Mouse (Mus musculus) retina, embryonic 14.5 days (tissue): ENCODE measurements around the gene Bin2.
"Not testable (repeated sequence)": the region's sequence is repeated elsewhere in the genome, so short reads cannot be mapped to it uniquely, and the experiment has no call there.

ENCODE experiments used
- DNase-seq: peaks from one replicate; pipeline ENCODE4 v3.0.0-alpha.2; 2015; ENCODE audit warnings: low spot score

Gene Bin2

GRCm38 (mm10) chr15:100615825-100616220 is 53.5 kb downstream of the Bin2 start:
- peak; percentile 93 for DNase-seq

GRCm38 (mm10) chr15:100614996-100615824 is 54.1 kb downstream of the Bin2 start, which contains the start of gene Dazap2:
Gene Dazap2, plus strand, starts transcription at chr15:100615349.
- DNase-seq, result peak; percentile 98

DNA sequence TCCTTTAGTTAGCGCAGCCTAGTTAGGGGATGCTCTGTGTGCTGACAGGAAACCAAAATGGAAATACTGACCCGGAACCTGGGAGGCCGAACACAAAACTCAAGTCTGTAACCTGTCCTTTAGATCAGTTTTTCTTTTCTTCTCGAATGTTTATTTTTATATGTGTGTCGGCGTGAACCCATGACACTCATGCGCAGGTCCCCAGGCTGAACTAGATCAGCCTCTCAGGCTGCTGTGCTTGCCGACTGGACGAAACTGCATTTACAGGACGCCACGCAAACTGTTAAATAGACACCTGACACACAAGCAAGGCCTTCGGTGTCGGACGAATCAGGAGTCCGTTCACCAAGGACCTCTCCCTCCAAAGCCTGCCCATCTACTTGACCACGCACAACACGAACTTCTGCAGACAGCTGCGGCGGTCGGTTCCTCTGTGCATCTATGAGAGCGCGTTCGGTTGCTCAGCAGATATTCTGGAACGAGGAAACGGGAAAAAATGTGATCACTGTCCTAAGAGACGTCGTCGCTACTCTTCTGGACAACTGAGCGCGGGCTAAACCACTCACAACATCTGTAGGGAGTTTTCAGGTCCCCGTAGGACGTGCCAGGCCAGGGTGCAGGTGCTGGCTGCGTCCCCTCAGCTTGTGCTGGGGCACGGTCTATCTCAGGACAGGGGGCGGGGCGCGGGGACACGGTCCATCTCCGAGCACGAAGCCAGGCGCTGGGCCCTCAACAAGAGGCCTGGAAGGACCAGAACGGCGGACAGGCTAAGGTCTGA is 54.9 kb downstream of the Bin2 start:
- no peak for DNase-seq

- DNase-seq, result peak; percentile 87
These were observed 55.8 kb downstream of the Bin2 start for GRCm38 (mm10) chr15:100613584-100613983.

DNA sequence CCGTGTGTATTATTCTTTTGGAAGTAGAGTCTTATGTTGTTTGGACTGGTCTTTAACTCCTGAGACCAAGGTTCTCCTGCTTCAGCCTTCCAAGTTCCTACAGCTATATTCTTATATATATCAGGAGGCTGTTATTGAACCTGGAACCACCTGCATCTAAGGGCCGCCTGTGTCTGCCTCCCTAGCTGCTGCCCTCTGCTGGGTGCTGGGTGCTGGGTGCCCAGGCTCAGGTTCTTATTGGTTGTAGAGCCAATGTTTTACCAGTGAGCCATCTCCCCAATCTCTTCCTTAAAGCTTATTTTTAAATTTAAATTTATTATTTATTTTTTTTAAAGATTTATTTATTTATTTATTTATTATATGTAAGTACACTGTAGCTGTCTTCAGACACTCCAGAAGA is 56.9 kb downstream of the Bin2 start:
- DNase-seq, result peak; percentile 56

- DNase-seq, result no peak
These were observed 57.4 kb downstream of the Bin2 start for GRCm38 (mm10) chr15:100611951-100612350.

DNA sequence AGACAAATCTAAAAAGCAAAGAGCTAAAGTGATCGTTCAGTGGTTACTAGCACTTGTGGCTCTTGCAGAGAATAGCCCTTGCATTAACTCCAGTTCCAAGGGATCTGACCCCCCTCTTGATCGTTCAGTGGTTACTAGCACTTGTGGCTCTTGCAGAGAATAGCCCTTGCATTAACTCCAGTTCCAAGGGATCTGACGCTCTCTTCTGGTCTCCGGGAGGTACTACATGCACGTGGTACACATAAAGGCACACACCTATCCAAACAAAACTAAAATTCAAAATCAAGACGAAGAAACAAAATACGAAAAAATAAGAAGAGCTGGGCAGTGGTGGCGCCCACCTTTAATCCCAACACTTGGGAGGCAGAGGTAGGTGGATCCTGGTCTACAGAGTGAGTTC is 62.7 kb downstream of the Bin2 start:
- not testable (repeated sequence) for DNase-seq

DNA sequence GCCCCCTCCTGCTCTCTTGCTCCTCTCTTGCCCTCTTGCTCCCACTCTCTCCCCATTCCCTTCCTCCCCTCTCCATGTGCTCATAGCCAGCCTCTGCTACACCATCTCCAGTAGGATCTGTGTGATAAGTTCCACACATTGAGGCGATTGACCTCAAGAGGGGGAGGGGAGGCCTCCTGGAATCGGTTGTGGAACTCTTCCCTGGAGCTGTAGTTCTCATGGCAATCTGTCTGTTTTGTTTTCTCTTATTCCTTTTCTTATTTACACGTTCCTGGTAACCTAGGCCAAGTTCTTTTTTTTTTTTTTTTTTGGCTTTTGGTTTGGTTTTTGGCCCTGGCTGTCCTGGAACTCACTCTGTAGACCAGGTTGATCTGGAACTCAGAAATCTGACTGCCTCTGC is 67.7 kb downstream of the Bin2 start:
- DNase-seq, result no peak

GRCm38 (mm10) chr15:100600696-100601272 is 68.6 kb downstream of the Bin2 start:
- no peak for DNase-seq

- peak; percentile 83 for DNase-seq
These were observed 69.2 kb downstream of the Bin2 start for GRCm38 (mm10) chr15:100600047-100600695.

- peak; percentile 53 for DNase-seq
These were observed 69.9 kb downstream of the Bin2 start, which contains the start of gene Pou6f1 for GRCm38 (mm10) chr15:100599276-100600046. Gene Pou6f1, minus strand, starts transcription at chr15:100599984.

DNA sequence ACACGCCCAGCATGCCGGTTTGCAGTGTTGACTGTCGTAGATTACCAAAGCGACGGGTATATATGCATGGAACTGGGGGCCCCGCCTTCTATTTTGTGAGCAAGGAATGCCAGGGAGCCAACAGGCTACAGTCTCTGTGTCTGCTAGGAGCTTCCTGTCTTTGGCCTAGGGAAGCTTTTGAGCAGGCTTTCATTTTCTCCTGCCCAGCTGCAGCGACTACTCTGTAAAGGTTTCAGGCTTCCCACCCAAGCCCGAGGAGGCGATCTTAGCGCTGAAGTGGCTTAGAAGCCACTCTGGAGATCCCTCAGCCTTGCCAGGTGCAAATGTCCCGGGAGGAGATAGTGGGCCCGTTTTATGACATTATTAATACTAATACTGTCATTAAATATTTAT is 70.5 kb downstream of the Bin2 start:
- peak; percentile 47 for DNase-seq

DNA sequence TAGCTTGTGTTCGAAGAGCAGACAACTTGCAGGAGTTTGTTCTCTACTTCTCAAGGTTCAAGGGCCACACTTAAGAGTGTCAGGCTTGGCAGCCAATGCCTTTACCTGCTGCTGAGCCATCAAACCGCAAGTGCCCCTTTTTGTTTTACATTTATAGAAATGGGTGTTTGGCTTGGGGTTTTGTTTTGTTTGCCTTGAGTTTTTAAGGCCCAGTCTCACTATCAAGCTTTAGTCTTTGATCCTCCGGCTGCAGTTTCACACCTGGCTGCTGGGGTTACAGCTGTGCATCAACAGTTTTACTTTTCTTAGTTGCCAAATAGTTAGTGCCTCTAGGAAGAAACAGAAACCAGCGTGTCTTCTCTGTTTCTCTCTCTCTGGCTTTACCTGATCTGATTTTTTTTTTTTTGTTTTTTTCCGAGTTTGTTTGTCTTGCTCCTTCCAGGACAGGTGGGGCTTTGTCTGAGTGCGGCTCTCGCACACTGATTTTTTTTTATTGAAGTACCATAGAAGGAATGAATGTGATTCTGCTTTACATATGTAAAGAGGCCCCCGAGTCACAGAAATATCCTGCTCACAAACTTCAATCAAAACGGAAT is 71.0 kb downstream of the Bin2 start:
- DNase-seq, result no peak

DNA sequence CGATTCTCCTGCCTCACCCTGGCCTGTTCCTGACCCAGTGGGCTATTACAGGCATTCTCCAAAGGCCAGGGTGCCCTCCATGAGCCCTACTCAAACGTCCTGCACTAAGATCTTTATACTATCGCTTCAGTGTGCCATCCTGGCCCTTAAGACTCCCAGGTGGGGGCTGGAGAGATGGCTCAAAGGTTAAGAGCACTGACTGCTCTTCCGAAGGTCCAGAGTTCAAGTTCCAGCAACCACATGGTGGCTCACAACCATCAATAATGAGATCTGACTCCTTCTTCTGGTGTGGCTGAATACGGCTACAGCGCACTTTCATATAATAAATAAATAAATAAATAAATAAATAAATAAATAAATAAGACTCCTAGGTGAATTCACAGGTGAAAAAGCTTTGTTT is 76.5 kb downstream of the Bin2 start:
- DNase-seq, result no peak
